Mouse (Mus musculus): ENCODE measurements around the gene Wwp2. TPM values are rescaled to one million over a fixed set of nuclear protein-coding genes. Genes with fewer than 3 reads are reported as not detected.

Wwp2 gene
- polyA plus RNA-seq, 1 experiment from 2014 or later = 59.3 TPM

DNA sequence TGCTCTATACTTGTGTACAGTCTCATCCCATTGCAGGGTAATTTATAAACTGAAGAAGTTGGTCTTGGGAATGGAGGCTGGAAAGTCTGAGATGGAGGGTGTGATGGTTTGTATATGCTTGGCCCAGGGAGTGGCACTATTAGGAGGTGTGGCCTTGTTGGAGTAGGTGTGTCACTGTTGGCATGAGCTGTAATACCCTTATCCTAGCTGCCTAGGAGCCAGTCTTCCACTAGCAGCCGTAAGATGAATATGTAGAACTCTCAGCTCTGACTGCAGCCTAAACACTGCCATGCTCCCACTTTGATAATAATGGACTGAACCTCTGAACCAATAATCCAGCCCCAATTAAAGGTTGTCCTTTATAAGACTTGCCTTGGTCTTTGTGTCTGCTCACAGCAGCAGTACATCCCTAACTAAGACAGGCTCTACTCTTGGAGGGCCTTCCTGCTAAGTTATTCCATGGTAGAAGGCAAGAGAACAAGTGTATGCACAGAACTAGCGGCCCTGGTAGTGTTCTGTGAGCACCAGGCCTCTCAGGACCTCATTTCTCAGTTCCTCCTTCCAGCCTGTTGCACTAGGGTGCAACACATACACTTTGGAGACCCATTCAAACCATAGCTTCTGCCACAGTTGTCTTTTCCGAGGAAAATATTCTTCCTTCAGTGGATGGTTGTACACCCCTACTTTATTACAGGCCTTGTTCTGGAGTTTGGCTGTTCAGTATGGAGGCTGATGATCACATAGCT lies 3.9 kb downstream of the Wwp2 start:
- no peak for ATAC-seq (replicated peaks; ENCODE audit: low FRiP score)

DNA sequence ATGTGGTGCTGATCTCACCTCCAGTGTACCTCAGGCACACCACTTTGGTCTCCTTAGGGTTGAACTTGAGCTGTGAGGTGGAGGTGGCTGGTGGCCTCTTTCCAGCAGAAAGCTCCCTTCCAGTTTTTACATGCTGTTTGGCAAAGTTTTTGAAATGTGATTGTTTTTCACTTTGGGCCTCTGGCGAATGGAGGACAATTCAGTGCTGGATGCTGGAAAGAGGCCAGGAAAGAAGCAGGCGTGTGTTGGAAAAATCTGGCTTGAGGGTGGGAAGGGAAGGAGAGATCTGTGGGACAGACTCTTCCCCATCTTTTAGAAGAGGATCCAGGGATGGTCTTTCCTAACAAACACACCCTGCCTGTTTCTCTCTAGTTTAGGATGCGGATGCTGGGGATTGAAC lies 8.5 kb downstream of the Wwp2 start:
- no peaks in the 10 kb centered on the region for H3K27me3 ChIP-seq (ENCODE audit: control insufficient read depth, insufficient read depth, low read length)
- no peaks in the 10 kb centered on the region for H3K9me3 ChIP-seq (ENCODE audit: control insufficient read depth, low read length)
- H3K4me3 ChIP-seq (ENCODE audit: low read depth, low read length) = no peak overlapping the region
- ATAC-seq (replicated peaks; ENCODE audit: low FRiP score) (no peak), DNase-seq (ENCODE audit: low spot score) (no peak)
- no peak overlapping the region for H3K27ac ChIP-seq (ENCODE audit: low read depth, low read length)
- H3K9ac ChIP-seq (ENCODE audit: low read length) = no peak overlapping the region
- WGBS = 93% methylated on average over 3 of the region's 3 CpGs
- no peak overlapping the region for H3K4me2 ChIP-seq (ENCODE audit: low read depth, low read length, severe bottlenecking)
- H3K36me3 ChIP-seq (ENCODE audit: control insufficient read depth, insufficient read depth, low read length) = no peaks in the 10 kb centered on the region
- H3K4me1 ChIP-seq (replicated peaks; ENCODE audit: control insufficient read depth, insufficient read depth, low read length) = no peaks in the 10 kb centered on the region

More for the DNA sequence above, 3.9 kb downstream of the Wwp2 start:
- Histone ChIP-seq H3K27me3 (ENCODE audit: control insufficient read depth, insufficient read depth, low read length) (no peaks in the 10 kb centered on the region), H3K36me3 (ENCODE audit: control insufficient read depth, insufficient read depth, low read length) (no peaks in the 10 kb centered on the region), H3K9me3 (ENCODE audit: control insufficient read depth, low read length) (no peaks in the 10 kb centered on the region), H3K4me1 (replicated peaks; ENCODE audit: control insufficient read depth, insufficient read depth, low read length) (no peaks in the 10 kb centered on the region; the same call in 1 of the 2 replicates), H3K4me2 (ENCODE audit: low read depth, low read length, severe bottlenecking) (no peak overlapping the region), H3K9ac (ENCODE audit: low read length) (no peak overlapping the region), H3K27ac (ENCODE audit: low read depth, low read length) (no peak overlapping the region), H3K4me3 (ENCODE audit: low read depth, low read length) (no peak overlapping the region)
- DNase-seq (ENCODE audit: low spot score) = no peak
- 80% methylated on average over 3 of the region's 3 CpGs for WGBS

GRCm38 (mm10) chr8:107447713-107448112 lies 11.5 kb downstream of the Wwp2 start:
- DNase-seq (ENCODE audit: low spot score) (no peak), ATAC-seq (replicated peaks; ENCODE audit: low FRiP score) (no peak)
- no peaks in the 10 kb centered on the region for H3K27me3 ChIP-seq (ENCODE audit: control insufficient read depth, insufficient read depth, low read length)
- H3K36me3 ChIP-seq (ENCODE audit: control insufficient read depth, insufficient read depth, low read length) = no peaks in the 10 kb centered on the region
- H3K9me3 ChIP-seq (ENCODE audit: control insufficient read depth, low read length) = no peaks in the 10 kb centered on the region
- H3K9ac ChIP-seq (ENCODE audit: low read length) = no peak overlapping the region
- H3K4me1 ChIP-seq (replicated peaks; ENCODE audit: control insufficient read depth, insufficient read depth, low read length) = no peaks in the 10 kb centered on the region
- no peak overlapping the region for H3K27ac ChIP-seq (ENCODE audit: low read depth, low read length)
- no peak overlapping the region for H3K4me3 ChIP-seq (ENCODE audit: low read depth, low read length)
- no peak overlapping the region for H3K4me2 ChIP-seq (ENCODE audit: low read depth, low read length, severe bottlenecking)

- H3K4me2 ChIP-seq (ENCODE audit: low read depth, low read length, severe bottlenecking) = no peak overlapping the region
- H3K4me3 ChIP-seq (ENCODE audit: low read depth, low read length) = no peak overlapping the region
- H3K9me3 ChIP-seq (ENCODE audit: control insufficient read depth, low read length) = no peaks in the 10 kb centered on the region
- no peak overlapping the region for H3K27ac ChIP-seq (ENCODE audit: low read depth, low read length)
- no peaks in the 10 kb centered on the region for H3K4me1 ChIP-seq (replicated peaks; ENCODE audit: control insufficient read depth, insufficient read depth, low read length)
- H3K9ac ChIP-seq (ENCODE audit: low read length) = no peak overlapping the region
- no peak for ATAC-seq (replicated peaks; ENCODE audit: low FRiP score)
- H3K36me3 ChIP-seq (ENCODE audit: control insufficient read depth, insufficient read depth, low read length) = no peaks in the 10 kb centered on the region
- no peaks in the 10 kb centered on the region for H3K27me3 ChIP-seq (ENCODE audit: control insufficient read depth, insufficient read depth, low read length)
- 66% methylated on average over 4 of the region's 4 CpGs for whole genome bisulfite sequencing
- DNase-seq (ENCODE audit: low spot score) = no peak
Observed at GRCm38 (mm10) chr8:107448382-107448889, 12.3 kb downstream of the Wwp2 start.

DNA sequence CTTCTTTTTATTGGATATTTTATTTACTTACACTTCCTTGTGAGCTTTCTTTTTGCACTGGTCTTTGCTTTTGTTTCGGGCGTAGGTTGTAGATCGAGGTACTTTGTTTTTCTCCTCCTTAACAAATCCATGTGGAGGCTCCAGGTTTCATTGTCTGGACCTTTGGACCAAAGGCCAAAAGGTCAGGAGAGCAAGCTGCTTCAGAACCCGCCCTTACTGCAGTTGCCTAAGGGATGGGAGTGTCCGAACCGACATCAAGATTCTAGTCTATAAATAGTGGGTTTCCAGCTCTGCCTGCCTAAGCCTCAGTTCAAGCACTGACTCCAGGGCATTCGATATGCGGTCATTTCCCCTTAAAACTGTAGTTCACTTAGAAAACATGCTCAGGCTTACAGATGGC lies 13.0 kb downstream of the Wwp2 start:
- Histone ChIP-seq H3K9me3 (ENCODE audit: control insufficient read depth, low read length) (no peaks in the 10 kb centered on the region), H3K4me1 (replicated peaks; ENCODE audit: control insufficient read depth, insufficient read depth, low read length) (no peaks in the 10 kb centered on the region), H3K9ac (ENCODE audit: low read length) (no peak overlapping the region), H3K4me3 (ENCODE audit: low read depth, low read length) (no peak overlapping the region), H3K27ac (ENCODE audit: low read depth, low read length) (no peak overlapping the region), H3K27me3 (ENCODE audit: control insufficient read depth, insufficient read depth, low read length) (no peaks in the 10 kb centered on the region), H3K4me2 (ENCODE audit: low read depth, low read length, severe bottlenecking) (no peak overlapping the region), H3K36me3 (ENCODE audit: control insufficient read depth, insufficient read depth, low read length) (peaks cover 3% of the 10 kb centered on the region; the same call in 1 of the 2 replicates)
- no peak for DNase-seq (ENCODE audit: low spot score)
- no peak for ATAC-seq (replicated peaks; ENCODE audit: low FRiP score)
- 29% methylated on average over 8 of the region's 8 CpGs for WGBS

DNA sequence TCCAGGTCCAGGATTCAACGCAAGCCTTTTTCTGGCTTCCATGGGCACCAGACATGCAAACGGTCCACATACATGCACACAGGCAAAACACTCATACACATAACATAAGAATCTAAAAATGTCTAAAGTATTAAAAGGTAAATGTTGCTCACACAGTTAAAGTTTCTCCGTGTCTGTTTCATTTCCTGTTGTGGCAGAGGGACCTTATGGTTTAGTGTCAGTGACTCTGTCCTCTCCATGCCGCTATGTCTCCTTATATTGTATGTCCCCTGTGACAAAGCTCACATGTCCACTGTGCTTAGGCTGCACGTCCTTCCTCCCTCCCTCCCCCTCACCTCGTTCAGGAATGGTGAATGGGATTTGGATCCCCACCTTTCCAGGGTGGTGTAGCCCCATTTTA lies 13.5 kb downstream of the Wwp2 start:
- Histone ChIP-seq H3K9ac (ENCODE audit: low read length) (no peak overlapping the region), H3K9me3 (ENCODE audit: control insufficient read depth, low read length) (no peaks in the 10 kb centered on the region), H3K4me1 (replicated peaks; ENCODE audit: control insufficient read depth, insufficient read depth, low read length) (no peaks in the 10 kb centered on the region), H3K27me3 (ENCODE audit: control insufficient read depth, insufficient read depth, low read length) (no peaks in the 10 kb centered on the region), H3K4me2 (ENCODE audit: low read depth, low read length, severe bottlenecking) (no peak overlapping the region), H3K27ac (ENCODE audit: low read depth, low read length) (no peak overlapping the region), H3K36me3 (ENCODE audit: control insufficient read depth, insufficient read depth, low read length) (peaks cover 3% of the 10 kb centered on the region; the same call in 1 of the 2 replicates), H3K4me3 (ENCODE audit: low read depth, low read length) (no peak overlapping the region)
- ATAC-seq (replicated peaks; ENCODE audit: low FRiP score) (no peak), DNase-seq (ENCODE audit: low spot score) (no peak)
- 85% methylated on average over 6 of the region's 6 CpGs for WGBS

- no peaks in the 10 kb centered on the region for H3K4me1 ChIP-seq (replicated peaks; ENCODE audit: control insufficient read depth, insufficient read depth, low read length)
- ATAC-seq (replicated peaks; ENCODE audit: low FRiP score) (no peak), DNase-seq (ENCODE audit: low spot score) (no peak)
- no peaks in the 10 kb centered on the region for H3K9me3 ChIP-seq (ENCODE audit: control insufficient read depth, low read length)
- no peak overlapping the region for H3K4me3 ChIP-seq (ENCODE audit: low read depth, low read length)
- no peak overlapping the region for H3K27ac ChIP-seq (ENCODE audit: low read depth, low read length)
- 90% methylated on average over 13 of the region's 13 CpGs for WGBS
- H3K4me2 ChIP-seq (ENCODE audit: low read depth, low read length, severe bottlenecking) = no peak overlapping the region
- no peak overlapping the region for H3K9ac ChIP-seq (ENCODE audit: low read length)
- H3K36me3 ChIP-seq (ENCODE audit: control insufficient read depth, insufficient read depth, low read length) = peaks cover 3% of the 10 kb centered on the region; the same call in 1 of the 2 replicates
- no peaks in the 10 kb centered on the region for H3K27me3 ChIP-seq (ENCODE audit: control insufficient read depth, insufficient read depth, low read length)
Observed at GRCm38 (mm10) chr8:107451414-107452066, 15.4 kb downstream of the Wwp2 start.

DNA sequence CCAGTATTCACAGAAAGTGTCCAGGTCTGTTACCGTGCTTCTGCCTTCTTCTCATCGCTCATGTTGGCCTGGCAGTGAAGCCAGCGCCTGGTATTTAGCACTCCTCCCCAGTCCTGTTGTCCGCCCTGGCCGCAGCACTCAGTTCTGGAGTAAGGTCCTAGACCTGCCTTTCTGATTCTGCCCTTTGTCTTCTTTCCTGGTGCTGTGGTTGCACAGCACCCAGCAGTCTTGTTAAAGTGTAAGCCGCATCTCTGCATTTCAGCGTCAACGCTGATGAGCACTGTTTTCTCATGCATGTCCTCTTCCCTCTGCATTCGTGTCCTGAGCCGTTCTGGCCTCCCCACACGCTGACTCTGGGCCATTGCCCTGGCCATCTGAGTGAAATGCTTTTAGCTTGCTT lies 17.2 kb downstream of the Wwp2 start:
- ATAC-seq (replicated peaks; ENCODE audit: low FRiP score) (no peak), DNase-seq (ENCODE audit: low spot score) (no peak)
- Histone ChIP-seq H3K4me2 (ENCODE audit: low read depth, low read length, severe bottlenecking) (no peak overlapping the region), H3K27me3 (ENCODE audit: control insufficient read depth, insufficient read depth, low read length) (no peaks in the 10 kb centered on the region), H3K4me3 (ENCODE audit: low read depth, low read length) (no peak overlapping the region), H3K36me3 (ENCODE audit: control insufficient read depth, insufficient read depth, low read length) (peaks cover 3% of the 10 kb centered on the region; the same call in 1 of the 2 replicates), H3K9me3 (ENCODE audit: control insufficient read depth, low read length) (no peaks in the 10 kb centered on the region), H3K27ac (ENCODE audit: low read depth, low read length) (no peak overlapping the region), H3K9ac (ENCODE audit: low read length) (no peak overlapping the region), H3K4me1 (replicated peaks; ENCODE audit: control insufficient read depth, insufficient read depth, low read length) (no peaks in the 10 kb centered on the region)
- 96% methylated on average over 11 of the region's 11 CpGs for WGBS
